Mouse (Mus musculus) neural tube, embryonic 12.5 days (tissue): Measurements from ENCODE around the gene Agtr2. TPM values are rescaled to one million over a fixed set of nuclear protein-coding genes. Genes with fewer than 3 reads are reported as not detected.
"Not testable (repeated sequence)": the region's sequence is repeated elsewhere in the genome, so short reads cannot be mapped to it uniquely, and the experiment has no call there.

Experiments used
- ATAC-seq: fragments of 200-750 bp; cut with Nextera tagmentation; 2 replicates; pipeline ENCODE4 v1.8.0; 2017; ENCODE audit warnings: low read depth, mild to moderate bottlenecking, moderate TSS enrichment, moderate library complexity; ENCODE audit not compliant: low FRiP score
- H3K27ac ChIP-seq: fragments of 300-500 bp; sonication (generic); 2 replicates; pipeline ENCODE4 v1.5.1; 2016
- H3K27me3 ChIP-seq: fragments of 300-500 bp; sonication (generic); replicated peaks from 2 replicates; pipeline ENCODE4 v1.6.1; 2016; ENCODE audit warnings: mild to moderate bottlenecking
- H3K36me3 ChIP-seq: fragments of 300-500 bp; sonication (generic); 2 replicates; pipeline ENCODE4 v1.6.1; 2016; ENCODE audit warnings: mild to moderate bottlenecking
- H3K4me1 ChIP-seq: fragments of 300-500 bp; sonication (generic); 2 replicates; pipeline ENCODE4 v1.6.1; 2016
- H3K4me2 ChIP-seq: fragments of 300-500 bp; sonication (generic); replicated peaks from 2 replicates; pipeline ENCODE4 v1.6.1; 2016; ENCODE audit warnings: mild to moderate bottlenecking
- H3K4me3 ChIP-seq: fragments of 300-500 bp; sonication (generic); 2 replicates; pipeline ENCODE4 v1.5.1; 2016
- H3K9ac ChIP-seq: fragments of 300-500 bp; sonication (generic); 2 replicates; pipeline ENCODE4 v1.6.1; 2016; ENCODE audit warnings: mild to moderate bottlenecking
- H3K9me3 ChIP-seq: fragments of 300-500 bp; sonication (generic); 2 replicates; pipeline ENCODE4 v1.6.1; 2016; ENCODE audit warnings: mild to moderate bottlenecking
- WGBS: fragments of 180-500 bp; shearing (Covaris S2); methylation state at CpG from one replicate; pipeline ENCODE4 v1.1.7; 2016; 5-methylcytosine and 5-hydroxymethylcytosine counted together
- polyA plus RNA-seq: library from polyadenylated mRNA; unstranded; fragments of >200 nt; fragmentation: Nextera tagmentation; extraction: Ambion mirVana; gene quantifications from 2 replicates; pipeline ENCODE4 v1.2.1, GENCODE M21; 2016

Agtr2 gene
- polyA plus RNA-seq: 6.6 and 8.3 TPM in 2 replicates

DNA sequence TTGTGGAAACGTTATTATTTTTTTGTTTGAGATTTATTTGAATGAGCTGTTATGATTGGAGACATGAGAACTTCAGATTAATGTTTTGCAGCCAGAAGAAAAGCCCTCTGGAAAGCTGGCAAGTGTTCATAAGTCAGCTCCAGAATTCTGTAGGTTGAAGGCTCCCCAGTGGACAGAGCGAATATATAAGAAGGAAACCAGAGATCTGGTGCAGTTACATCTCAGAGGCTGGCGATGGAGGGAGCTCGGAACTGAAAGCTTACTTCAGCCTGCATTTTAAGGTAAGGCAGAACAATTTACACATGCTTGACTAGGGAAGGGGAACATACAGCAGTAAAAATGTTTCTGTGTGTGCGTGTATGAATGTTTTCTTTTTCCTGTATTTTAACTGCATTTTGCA, at the start of gene Agtr2:
Agtr2 (plus strand) TSS at position 131 of the 400 bp plus-strand sequence.
- ATAC-seq: no peak
- no peaks in the 10 kb centered on the region for H3K4me1 ChIP-seq
- H3K9ac ChIP-seq: no peak within 1 kb of the TSS
- no peaks in the 10 kb centered on the region for H3K27me3 ChIP-seq
- H3K4me3 ChIP-seq: no peak within 1 kb of the TSS
- H3K36me3 ChIP-seq: no peaks in the 10 kb centered on the region
- no peak within 1 kb of the TSS for H3K4me2 ChIP-seq
- H3K9me3 ChIP-seq: no peaks in the 10 kb centered on the region
- 75% methylated on average over 5 of the region's 5 CpGs for WGBS
- no peak within 1 kb of the TSS for H3K27ac ChIP-seq

- no peak for ATAC-seq
- no peak overlapping the region for H3K4me3 ChIP-seq
- WGBS: 63% methylated on average over 3 of the region's 3 CpGs
Observed at GRCm38 (mm10) chrX:21452519-21452918, 31.8 kb upstream of the Agtr2 start.

DNA sequence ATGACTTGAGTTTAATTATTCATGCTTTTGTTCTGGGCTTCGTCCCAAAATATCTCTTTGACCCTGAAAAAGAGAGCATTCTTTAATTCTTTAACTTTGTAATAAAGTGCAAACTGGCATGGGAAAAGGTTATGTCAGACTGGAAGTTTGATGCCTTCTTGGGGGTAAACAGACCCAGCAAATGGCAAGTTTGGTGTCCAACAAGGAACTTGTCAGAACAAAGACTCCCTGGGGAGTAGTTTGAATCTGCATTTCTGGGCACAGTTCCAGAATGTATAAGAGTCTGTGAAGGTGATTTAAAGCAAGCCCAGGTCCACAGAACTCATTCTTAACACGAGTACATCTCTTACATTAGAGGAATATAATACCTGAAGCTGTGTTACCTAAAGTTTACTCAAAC, 3.8 kb downstream of the Agtr2 start:
- Histone ChIP-seq H3K27ac (no peak overlapping the region), H3K9ac (no peak overlapping the region), H3K9me3 (no peaks in the 10 kb centered on the region), H3K36me3 (no peaks in the 10 kb centered on the region), H3K4me2 (no peak overlapping the region), H3K27me3 (no peaks in the 10 kb centered on the region), H3K4me1 (no peaks in the 10 kb centered on the region), H3K4me3 (no peak overlapping the region)
- no peak for ATAC-seq
- WGBS: 62% methylated on average over 2 of the region's 2 CpGs

More at GRCm38 (mm10) chrX:21452519-21452918, 31.8 kb upstream of the Agtr2 start:
- no peak overlapping the region for H3K27ac ChIP-seq
- no peaks in the 10 kb centered on the region for H3K4me1 ChIP-seq
- H3K9me3 ChIP-seq: no peaks in the 10 kb centered on the region
- H3K36me3 ChIP-seq: no peaks in the 10 kb centered on the region
- no peaks in the 10 kb centered on the region for H3K27me3 ChIP-seq
- no peak overlapping the region for H3K9ac ChIP-seq
- no peak overlapping the region for H3K4me2 ChIP-seq

GRCm38 (mm10) chrX:21500242-21500641, 15.9 kb downstream of the Agtr2 start:
- Histone ChIP-seq H3K4me3 (no peak overlapping the region), H3K9ac (no peak overlapping the region), H3K4me1 (no peaks in the 10 kb centered on the region), H3K27me3 (no peaks in the 10 kb centered on the region), H3K4me2 (no peak overlapping the region), H3K27ac (no peak overlapping the region), H3K36me3 (no peaks in the 10 kb centered on the region), H3K9me3 (no peaks in the 10 kb centered on the region)
- no peak for ATAC-seq
- 44% methylated on average over 2 of the region's 2 CpGs for WGBS

DNA sequence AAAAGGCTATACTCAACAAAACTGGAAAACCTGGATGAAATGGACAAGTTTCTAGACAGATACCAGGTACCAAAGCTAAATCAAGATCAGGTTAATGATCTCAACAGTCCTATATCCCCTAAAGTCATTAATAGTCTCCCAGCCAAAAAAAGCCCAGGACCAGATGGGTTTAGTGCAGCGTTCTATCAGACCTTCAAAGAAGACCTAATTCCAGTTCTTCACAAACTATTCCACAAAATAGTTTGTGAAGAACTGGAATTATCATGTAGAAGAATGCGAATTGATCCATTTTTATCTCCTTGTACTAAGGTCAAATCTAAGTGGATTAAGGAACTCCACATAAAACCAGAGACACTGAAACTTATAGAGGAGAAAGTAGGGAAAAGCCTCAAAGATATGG, 23.0 kb downstream of the Agtr2 start:
- not testable (repeated sequence) for H3K4me2 ChIP-seq, ATAC-seq, H3K9ac ChIP-seq, H3K27me3 ChIP-seq, H3K27ac ChIP-seq, H3K4me3 ChIP-seq, H3K9me3 ChIP-seq, H3K4me1 ChIP-seq, H3K36me3 ChIP-seq
- WGBS: 91% methylated on average over 2 of the region's 2 CpGs

GRCm38 (mm10) chrX:21522590-21522989, 38.2 kb downstream of the Agtr2 start:
- Histone ChIP-seq H3K9me3 (no peaks in the 10 kb centered on the region), H3K9ac (no peak overlapping the region), H3K27ac (no peak overlapping the region), H3K4me1 (no peaks in the 10 kb centered on the region), H3K4me3 (no peak overlapping the region), H3K27me3 (no peaks in the 10 kb centered on the region), H3K4me2 (no peak overlapping the region), H3K36me3 (no peaks in the 10 kb centered on the region)
- ATAC-seq: no peak
- 82% methylated on average over 4 of the region's 4 CpGs for WGBS

Other genes starting within 250 kb of the Agtr2 start
- 0.08 and 0.14 TPM in 2 replicates for gene Slc6a14, start 230.4 kb downstream of the Agtr2 start, polyA plus RNA-seq